Mouse (Mus musculus) bone marrow, adult 2 months (tissue): ENCODE results near the gene Irf1.

Source experiments
- CTCF ChIP-seq: fragments of 200-500 bp; IDR thresholded peaks from 2 replicates; pipeline ENCODE4 v1.5.1; 2011; ENCODE audit warnings: low read length, control low read depth; ENCODE audit not compliant: control insufficient read depth, insufficient read depth
- POLR2A ChIP-seq: fragments of 200-500 bp; IDR thresholded peaks from 2 replicates; pipeline ENCODE4 v1.6.1; 2011; ENCODE audit warnings: low read depth, mild to moderate bottlenecking, control low read depth, low read length, borderline replicate concordance; ENCODE audit not compliant: control insufficient read depth

DNA sequence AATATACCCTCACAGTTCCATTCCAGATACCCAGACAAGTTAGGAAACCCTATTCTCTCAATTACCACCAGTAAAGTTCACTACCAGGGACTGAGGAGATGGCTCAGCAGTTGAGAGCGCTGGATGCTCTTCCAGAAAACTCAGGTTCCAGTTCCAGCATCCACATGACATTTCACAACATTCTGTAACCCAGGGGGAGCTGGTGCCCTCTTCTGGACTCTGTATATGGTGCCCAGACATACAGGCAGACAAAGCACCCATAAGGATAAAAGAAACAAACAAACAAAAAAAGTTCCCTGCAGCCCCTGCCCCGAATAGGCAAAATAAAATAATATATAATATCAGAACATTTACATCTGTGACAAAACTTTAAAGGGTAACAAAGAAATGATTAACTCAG lies 35.4 kb upstream of the Irf1 start:
- TF ChIP-seq CTCF = no peak
- no peak for TF ChIP-seq POLR2A
